Mouse (Mus musculus): ENCODE measurements at regions not wholly inside any gene's neighbourhood (a gene's known extent, or its start where the extent isn't known, plus 50 kb on each side); places are given as distances from the start of the nearest gene placed in this dataset.

- DNase-seq (ENCODE audit: low spot score in 2 of 2): peak in 1 of 2 experiments; percentile 9
These were observed 65.4 kb upstream of the Tes start for GRCm38 (mm10) chr6:16999451-17000139.

- DNase-seq (ENCODE audit: low spot score in 2 of 2): no peak
These were observed 69.4 kb upstream of the Tes start for GRCm38 (mm10) chr6:16995495-16995936.

GRCm38 (mm10) chr6:16994711-16995110 lies 70.2 kb upstream of the Tes start:
- peak in 1 of 2 experiments; percentile 22 for DNase-seq (ENCODE audit: low spot score in 2 of 2)

- no peak for DNase-seq (ENCODE audit: low spot score in 2 of 2)
These were observed 72.9 kb upstream of the Tes start for GRCm38 (mm10) chr6:16991996-16992591.

- peak in 1 of 2 experiments; percentile 20 for DNase-seq (ENCODE audit: low spot score in 2 of 2)
These were observed 79.9 kb upstream of the Tfec start for GRCm38 (mm10) chr6:16978206-16978505.

- DNase-seq (ENCODE audit: low spot score in 2 of 2): no peak
These were observed 79.4 kb upstream of the Tfec start for GRCm38 (mm10) chr6:16977392-16978205.

- DNase-seq (ENCODE audit: low spot score in 2 of 2): no peak
These were observed 67.4 kb upstream of the Tfec start for GRCm38 (mm10) chr6:16965658-16966057.

- no peak for DNase-seq (ENCODE audit: low spot score in 2 of 2)
These were observed 66.1 kb upstream of the Tfec start for GRCm38 (mm10) chr6:16964362-16964761.

- DNase-seq (ENCODE audit: low spot score in 2 of 2): no peak
These were observed 65.7 kb upstream of the Tfec start for GRCm38 (mm10) chr6:16963958-16964357.

- DNase-seq (ENCODE audit: low spot score in 2 of 2): no peak
These were observed 59.9 kb upstream of the Tfec start for GRCm38 (mm10) chr6:16958102-16958501.

GRCm38 (mm10) chr6:16956771-16957435 lies 58.7 kb upstream of the Tfec start:
- DNase-seq (ENCODE audit: low spot score in 2 of 2): peak in 1 of 2 experiments; percentile 40

Data from frontal cortex, postnatal 36 days (tissue).